Mouse (Mus musculus): ENCODE measurements at regions not wholly inside any gene's neighbourhood (a gene's known extent, or its start where the extent isn't known, plus 50 kb on each side); places are given as distances from the start of the nearest gene placed in this dataset.

GRCm38 (mm10) chr13:39774111-39774510 is 587.1 kb downstream of the Ofcc1 start:
- Histone ChIP-seq H3K36me3 (ENCODE audit: control insufficient read depth in 1 of 2, insufficient read depth in 2 of 2, low read length in 2 of 2) (no peaks in the 10 kb centered on the region), H3K4me1 (ENCODE audit: control insufficient read depth in 1 of 2, insufficient read depth in 2 of 2, low read length in 2 of 2) (no peaks in the 10 kb centered on the region), H3K9me3 (replicated peaks; ENCODE audit: insufficient read depth, low read length) (no peaks in the 10 kb centered on the region), H3K27me3 (ENCODE audit: control insufficient read depth in 1 of 2, insufficient read depth in 2 of 2, low read length in 2 of 2) (no peaks in the 10 kb centered on the region), H3K79me2 (ENCODE audit: control insufficient read depth, insufficient read depth, low read length, poor library complexity) (no peaks in the 10 kb centered on the region), H3K27ac (ENCODE audit: control insufficient read depth, low read depth, low read length) (no peak overlapping the region), H3K4me3 (ENCODE audit: control insufficient read depth in 1 of 2, insufficient read depth in 1 of 2, low read depth in 2 of 2, low read length in 2 of 2) (no peak overlapping the region), H3K9ac (ENCODE audit: control insufficient read depth, low read depth, low read length, poor library complexity, severe bottlenecking) (no peak overlapping the region)
- TF ChIP-seq CHD2 (IDR thresholded peaks at IDR 0.05; ENCODE audit: low read length) = no peak
- TF ChIP-seq MXI1 (IDR thresholded peaks at IDR 0.05; ENCODE audit: low read depth, low read length) = no peak
- no peak for TF ChIP-seq MEF2A (IDR thresholded peaks at IDR 0.05; ENCODE audit: extremely low read depth, insufficient replicate concordance, low read depth, low read length, poor library complexity, severe bottlenecking)
- TF ChIP-seq USF2 (IDR thresholded peaks at IDR 0.05; ENCODE audit: borderline replicate concordance in 1 of 2, insufficient read depth in 1 of 2, low read depth in 1 of 2, low read length in 2 of 2) = no peak
- TF ChIP-seq NRF1 (IDR thresholded peaks at IDR 0.05; ENCODE audit: insufficient read depth, low read depth, low read length, poor library complexity, severe bottlenecking) = no peak
- no peak for TF ChIP-seq USF1 (IDR thresholded peaks at IDR 0.05; ENCODE audit: low read depth, low read length)
- no peak for TF ChIP-seq UBTF (IDR thresholded peaks at IDR 0.05; ENCODE audit: borderline replicate concordance, insufficient read depth, low read depth, low read length)
- no peak for TF ChIP-seq SIN3A (IDR thresholded peaks at IDR 0.05; ENCODE audit: low read length)
- TF ChIP-seq KAT2A (conservative IDR thresholded peaks at IDR 0.05; ENCODE audit: low read depth, low read length) = no peak
- TF ChIP-seq ETS1 (IDR thresholded peaks at IDR 0.05; ENCODE audit: low read depth, low read length) = no peak
- no peak for TF ChIP-seq E2F4 (IDR thresholded peaks at IDR 0.05; ENCODE audit: borderline replicate concordance, low read depth, low read length)
- TF ChIP-seq TBP (IDR thresholded peaks at IDR 0.05; ENCODE audit: low read depth, low read length) = no peak
- TF ChIP-seq MYB (IDR thresholded peaks at IDR 0.05; ENCODE audit: low read depth, low read length) = no peak
- no peak for TF ChIP-seq ZNF384 (IDR thresholded peaks at IDR 0.05; ENCODE audit: low read depth, low read length)
- no peak for TF ChIP-seq CHD1 (IDR thresholded peaks at IDR 0.05; ENCODE audit: low read depth, low read length)
- no peak for TF ChIP-seq ELF1 (IDR thresholded peaks at IDR 0.05; ENCODE audit: low read depth, low read length)
- no peak for TF ChIP-seq POLR2A (IDR thresholded peaks at IDR 0.05; ENCODE audit: control insufficient read depth in 1 of 2, insufficient read depth in 1 of 2, low read depth in 1 of 2, low read length in 2 of 2, poor library complexity in 1 of 2)
- TF ChIP-seq ZKSCAN1 (IDR thresholded peaks at IDR 0.05; ENCODE audit: low read depth, low read length) = no peak
- no peak for TF ChIP-seq POLR2AphosphoS5 (IDR thresholded peaks at IDR 0.05; ENCODE audit: borderline replicate concordance, low read depth, low read length)
- no peak for TF ChIP-seq ZC3H11A (IDR thresholded peaks at IDR 0.05; ENCODE audit: low read depth, low read length)
- DNase-seq (ENCODE audit: low read depth, low spot score) = no peak

GRCm38 (mm10) chr13:39769228-39769627 is 592.0 kb downstream of the Ofcc1 start:
- Histone ChIP-seq H3K9ac (ENCODE audit: control insufficient read depth, low read depth, low read length, poor library complexity, severe bottlenecking) (no peak overlapping the region), H3K4me1 (ENCODE audit: control insufficient read depth in 1 of 2, insufficient read depth in 2 of 2, low read length in 2 of 2) (no peaks in the 10 kb centered on the region), H3K36me3 (ENCODE audit: control insufficient read depth in 1 of 2, insufficient read depth in 2 of 2, low read length in 2 of 2) (no peaks in the 10 kb centered on the region), H3K4me3 (ENCODE audit: control insufficient read depth in 1 of 2, insufficient read depth in 1 of 2, low read depth in 2 of 2, low read length in 2 of 2) (no peak overlapping the region), H3K27ac (ENCODE audit: control insufficient read depth, low read depth, low read length) (no peak overlapping the region), H3K27me3 (ENCODE audit: control insufficient read depth in 1 of 2, insufficient read depth in 2 of 2, low read length in 2 of 2) (no peaks in the 10 kb centered on the region), H3K9me3 (replicated peaks; ENCODE audit: insufficient read depth, low read length) (no peaks in the 10 kb centered on the region), H3K79me2 (ENCODE audit: control insufficient read depth, insufficient read depth, low read length, poor library complexity) (no peaks in the 10 kb centered on the region)
- peak; percentile 3 for DNase-seq (ENCODE audit: low read depth, low spot score)
- TF ChIP-seq MXI1 (IDR thresholded peaks at IDR 0.05; ENCODE audit: low read depth, low read length) (no peak), ZC3H11A (IDR thresholded peaks at IDR 0.05; ENCODE audit: low read depth, low read length) (no peak)

Data from MEL (cell line).